Mouse (Mus musculus): ENCODE data around the gene Tmem174. TPM values are rescaled to one million over a fixed set of nuclear protein-coding genes. Genes with fewer than 3 reads are reported as not detected.

The Tmem174 gene
- polyA plus RNA-seq, 1 experiment from 2014 or later = not detected

GRCm38 (mm10) chr13:98622881-98623549 lies 14.2 kb downstream of the Tmem174 start:
- H3K4me1 ChIP-seq = peaks cover 6% of the 10 kb centered on the region
- 76% methylated on average over 8 of the region's 8 CpGs for WGBS
- H3K36me3 ChIP-seq (replicated peaks) = no peaks in the 10 kb centered on the region
- no peaks in the 10 kb centered on the region for H3K9me3 ChIP-seq
- no peak overlapping the region for H3K27ac ChIP-seq
- no peak overlapping the region for H3K4me3 ChIP-seq
- H3K27me3 ChIP-seq (ENCODE audit: poor library complexity, severe bottlenecking) = no peaks in the 10 kb centered on the region
- DNase-seq (ENCODE audit: extremely low spot score, low spot score) = no peak

- peaks cover 10% of the 10 kb centered on the region for H3K9me3 ChIP-seq
- no peak overlapping the region for H3K27ac ChIP-seq
- H3K4me1 ChIP-seq = no peaks in the 10 kb centered on the region
- no peaks in the 10 kb centered on the region for H3K27me3 ChIP-seq (ENCODE audit: poor library complexity, severe bottlenecking)
- no peak overlapping the region for H3K4me3 ChIP-seq
- no peaks in the 10 kb centered on the region for H3K36me3 ChIP-seq (replicated peaks)
- WGBS = 86% methylated on average over 17 of the region's 17 CpGs
- no peak for DNase-seq (ENCODE audit: extremely low spot score, low spot score)
Measured at GRCm38 (mm10) chr13:98617429-98618067, 19.7 kb downstream of the Tmem174 start.

GRCm38 (mm10) chr13:98607885-98608477 lies 29.2 kb downstream of the Tmem174 start:
- H3K27ac ChIP-seq = no peak overlapping the region
- 76% methylated on average over 9 of the region's 9 CpGs for WGBS
- H3K27me3 ChIP-seq (ENCODE audit: poor library complexity, severe bottlenecking) = no peaks in the 10 kb centered on the region
- H3K4me1 ChIP-seq = no peaks in the 10 kb centered on the region; the same call in 1 of the 2 replicates
- no peaks in the 10 kb centered on the region for H3K36me3 ChIP-seq (replicated peaks)
- peaks cover 5% of the 10 kb centered on the region for H3K9me3 ChIP-seq
- no peak for DNase-seq (ENCODE audit: extremely low spot score, low spot score)
- H3K4me3 ChIP-seq = no peak overlapping the region

- no peak for DNase-seq (ENCODE audit: extremely low spot score, low spot score)
- H3K4me1 ChIP-seq = peaks cover 4% of the 10 kb centered on the region; the same call in 1 of the 2 replicates
- no peaks in the 10 kb centered on the region for H3K9me3 ChIP-seq
- no peaks in the 10 kb centered on the region for H3K27me3 ChIP-seq (ENCODE audit: poor library complexity, severe bottlenecking)
- H3K36me3 ChIP-seq (replicated peaks) = no peaks in the 10 kb centered on the region
- no peak overlapping the region for H3K27ac ChIP-seq
- H3K4me3 ChIP-seq = no peak overlapping the region
- WGBS = 94% methylated on average over 11 of the region's 11 CpGs
Measured at GRCm38 (mm10) chr13:98603799-98604198, 33.4 kb downstream of the Tmem174 start.

- DNase-seq (ENCODE audit: extremely low spot score, low spot score) = no peak
- Histone ChIP-seq H3K27me3 (ENCODE audit: poor library complexity, severe bottlenecking) (peaks cover 16% of the 10 kb centered on the region), H3K4me3 (no peak overlapping the region), H3K36me3 (replicated peaks) (no peaks in the 10 kb centered on the region), H3K27ac (no peak overlapping the region), H3K4me1 (peaks cover 23% of the 10 kb centered on the region), H3K9me3 (no peaks in the 10 kb centered on the region)
- 81% methylated on average over 4 of the region's 4 CpGs for WGBS
Measured at GRCm38 (mm10) chr13:98596746-98597145, 40.5 kb downstream of the Tmem174 start.

GRCm38 (mm10) chr13:98594726-98595141 lies 42.5 kb downstream of the Tmem174 start:
- WGBS = 69% methylated on average over 10 of the region's 10 CpGs
- no peak for DNase-seq (ENCODE audit: extremely low spot score, low spot score)

GRCm38 (mm10) chr13:98593938-98594539 lies 43.2 kb downstream of the Tmem174 start:
- no peaks in the 10 kb centered on the region for H3K36me3 ChIP-seq (replicated peaks)
- H3K4me3 ChIP-seq = no peak overlapping the region
- peaks cover 39% of the 10 kb centered on the region for H3K4me1 ChIP-seq
- WGBS = 70% methylated on average over 11 of the region's 11 CpGs
- no peak for DNase-seq (ENCODE audit: extremely low spot score, low spot score)
- no peak overlapping the region for H3K27ac ChIP-seq
- peaks cover 43% of the 10 kb centered on the region for H3K27me3 ChIP-seq (ENCODE audit: poor library complexity, severe bottlenecking)
- H3K9me3 ChIP-seq = no peaks in the 10 kb centered on the region

More at GRCm38 (mm10) chr13:98594726-98595141, 42.5 kb downstream of the Tmem174 start:
- Histone ChIP-seq H3K36me3 (replicated peaks) (no peaks in the 10 kb centered on the region), H3K9me3 (no peaks in the 10 kb centered on the region), H3K27me3 (ENCODE audit: poor library complexity, severe bottlenecking) (peaks cover 36% of the 10 kb centered on the region), H3K4me3 (no peak overlapping the region), H3K4me1 (peaks cover 32% of the 10 kb centered on the region), H3K27ac (no peak overlapping the region)

GRCm38 (mm10) chr13:98591406-98591805 lies 45.8 kb downstream of the Tmem174 start:
- 65% methylated on average over 6 of the region's 6 CpGs for WGBS
- no peak overlapping the region for H3K27ac ChIP-seq
- DNase-seq (ENCODE audit: extremely low spot score, low spot score) = no peak
- peaks cover 58% of the 10 kb centered on the region for H3K4me1 ChIP-seq
- no peaks in the 10 kb centered on the region for H3K36me3 ChIP-seq (replicated peaks)
- peaks cover 69% of the 10 kb centered on the region for H3K27me3 ChIP-seq (ENCODE audit: poor library complexity, severe bottlenecking)
- no peak overlapping the region for H3K4me3 ChIP-seq
- H3K9me3 ChIP-seq = no peaks in the 10 kb centered on the region

- H3K4me3 ChIP-seq = no peak overlapping the region
- H3K4me1 ChIP-seq = peaks cover 58% of the 10 kb centered on the region
- H3K9me3 ChIP-seq = no peaks in the 10 kb centered on the region
- DNase-seq (ENCODE audit: extremely low spot score, low spot score) = no peak
- H3K27ac ChIP-seq = no peak overlapping the region
- WGBS = 71% methylated on average over 6 of the region's 6 CpGs
- no peaks in the 10 kb centered on the region for H3K36me3 ChIP-seq (replicated peaks)
- peaks cover 75% of the 10 kb centered on the region for H3K27me3 ChIP-seq (ENCODE audit: poor library complexity, severe bottlenecking)
Measured at GRCm38 (mm10) chr13:98590693-98591389, 46.4 kb downstream of the Tmem174 start.

GRCm38 (mm10) chr13:98589572-98589971 lies 47.6 kb downstream of the Tmem174 start:
- 59% methylated on average over 9 of the region's 9 CpGs for WGBS
- no peaks in the 10 kb centered on the region for H3K9me3 ChIP-seq
- peak overlapping the region; percentile 59; the same call in 1 of the 2 replicates for H3K4me3 ChIP-seq
- peak overlapping the region; percentile 84; the same call in 1 of the 2 replicates for H3K27ac ChIP-seq
- H3K36me3 ChIP-seq (replicated peaks) = no peaks in the 10 kb centered on the region
- peaks cover 88% of the 10 kb centered on the region for H3K27me3 ChIP-seq (ENCODE audit: poor library complexity, severe bottlenecking)
- DNase-seq (ENCODE audit: extremely low spot score, low spot score) = no peak
- peaks cover 50% of the 10 kb centered on the region for H3K4me1 ChIP-seq

GRCm38 (mm10) chr13:98588951-98589501 lies 48.2 kb downstream of the Tmem174 start:
- Histone ChIP-seq H3K4me3 (peak overlapping the region; percentile 59), H3K27me3 (ENCODE audit: poor library complexity, severe bottlenecking) (peaks cover 93% of the 10 kb centered on the region), H3K27ac (peak overlapping the region; percentile 84), H3K36me3 (replicated peaks) (no peaks in the 10 kb centered on the region), H3K4me1 (peaks cover 46% of the 10 kb centered on the region), H3K9me3 (no peaks in the 10 kb centered on the region)
- DNase-seq (ENCODE audit: extremely low spot score, low spot score) = peak; percentile 89
- 2% methylated on average over 35 of the region's 35 CpGs for WGBS

- peaks cover 99% of the 10 kb centered on the region for H3K27me3 ChIP-seq (ENCODE audit: poor library complexity, severe bottlenecking)
- H3K4me3 ChIP-seq = peak overlapping the region; percentile 59
- H3K36me3 ChIP-seq (replicated peaks) = no peaks in the 10 kb centered on the region
- peak overlapping the region; percentile 84 for H3K27ac ChIP-seq
- DNase-seq (ENCODE audit: extremely low spot score, low spot score) = no peak
- 2% methylated on average over 12 of the region's 12 CpGs for WGBS
- no peaks in the 10 kb centered on the region for H3K9me3 ChIP-seq
- H3K4me1 ChIP-seq = peaks cover 41% of the 10 kb centered on the region
Measured at GRCm38 (mm10) chr13:98588480-98588879, 48.7 kb downstream of the Tmem174 start.
